Mouse (Mus musculus): ENCODE data around the gene Zfp426. TPM values are rescaled to one million over a fixed set of nuclear protein-coding genes. Genes with fewer than 3 reads are reported as not detected.
A peak's percentile ranks its signal among the peaks of the same experiment; 100 is the strongest.

The Zfp426 gene
- polyA plus RNA-seq, 1 experiment, result 5.1 TPM

DNA sequence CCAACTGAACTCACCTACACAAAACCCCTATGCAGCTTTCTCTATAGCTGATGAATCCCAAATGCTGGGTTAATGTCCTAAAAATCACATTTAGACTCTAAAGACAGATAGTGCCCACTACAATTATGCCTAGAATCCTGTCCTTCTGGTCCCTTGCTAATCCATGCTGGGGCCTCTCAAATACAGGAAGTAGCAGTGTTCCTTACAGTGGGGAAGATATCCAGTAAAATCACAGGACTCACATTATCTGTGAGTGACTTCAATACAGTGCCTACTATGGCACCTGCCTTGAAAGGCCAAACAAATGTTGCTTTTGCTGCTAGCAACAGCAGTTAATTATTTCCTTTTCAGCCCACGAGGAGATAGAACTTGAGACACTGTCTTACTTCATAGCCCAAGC is 17.8 kb upstream of the Zfp426 start:
- Histone ChIP-seq H3K4me3 (ENCODE audit: insufficient read depth, poor library complexity, severe bottlenecking) (no peak overlapping the region), H3K79me2 (ENCODE audit: control insufficient read depth, insufficient read depth) (peaks cover 90% of the 10 kb centered on the region), H3K79me3 (ENCODE audit: low read depth) (peaks cover 61% of the 10 kb centered on the region), H3ac (ENCODE audit: control insufficient read depth, insufficient read length, low read depth) (no peak overlapping the region), H3K36me3 (ENCODE audit: control insufficient read depth, insufficient read depth) (peaks cover 50% of the 10 kb centered on the region), H3K27me3 (ENCODE audit: control insufficient read depth, insufficient read depth, insufficient read length) (no peaks in the 10 kb centered on the region)
- TF ChIP-seq CEBPB (IDR thresholded peaks at IDR 0.05; ENCODE audit: low read depth) (no peak), MYOD1 (IDR thresholded peaks at IDR 0.05; ENCODE audit: control insufficient read depth, insufficient read length, low read depth) (no peak), FOSL1 (IDR thresholded peaks at IDR 0.05; ENCODE audit: insufficient read depth, low read length, poor library complexity, severe bottlenecking) (no peak), MAX (IDR thresholded peaks at IDR 0.05) (no peak), CTCF (IDR thresholded peaks at IDR 0.05; ENCODE audit: control insufficient read depth, insufficient read depth, insufficient read length) (no peak), USF1 (IDR thresholded peaks at IDR 0.05; ENCODE audit: low read depth) (no peak), MYOG (IDR thresholded peaks at IDR 0.05; ENCODE audit: control insufficient read depth, extremely low read depth, insufficient read length) (no peak)

DNA sequence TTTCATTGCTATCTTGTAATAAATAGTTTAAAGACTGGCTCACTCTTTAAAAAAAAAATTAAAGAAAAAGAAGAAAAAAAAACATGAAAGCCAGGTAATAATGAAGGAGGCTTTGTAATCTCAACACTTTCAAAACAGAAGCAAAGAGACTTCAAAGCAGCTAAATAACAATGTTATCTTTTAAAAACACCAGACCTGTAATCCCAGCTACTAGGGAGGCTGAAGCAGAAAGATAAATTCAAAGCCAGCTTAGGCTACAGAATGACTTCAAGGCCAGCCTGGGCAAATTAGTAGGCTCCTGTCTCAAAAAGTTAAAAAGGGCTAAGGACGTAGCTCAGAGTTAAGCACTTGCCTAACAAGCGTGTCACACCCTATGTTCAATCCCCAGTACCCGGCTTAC is 17.1 kb upstream of the Zfp426 start:
- peaks cover 83% of the 10 kb centered on the region for H3K79me2 ChIP-seq (ENCODE audit: control insufficient read depth, insufficient read depth)
- TF ChIP-seq USF1 (IDR thresholded peaks at IDR 0.05; ENCODE audit: low read depth) (no peak), MYOD1 (IDR thresholded peaks at IDR 0.05; ENCODE audit: control insufficient read depth, insufficient read length, low read depth) (no peak), MAX (IDR thresholded peaks at IDR 0.05) (no peak), CTCF (IDR thresholded peaks at IDR 0.05; ENCODE audit: control insufficient read depth, insufficient read depth, insufficient read length) (no peak), MYOG (IDR thresholded peaks at IDR 0.05; ENCODE audit: control insufficient read depth, extremely low read depth, insufficient read length) (no peak), CEBPB (IDR thresholded peaks at IDR 0.05; ENCODE audit: low read depth) (no peak)
- no peak overlapping the region for H3K4me3 ChIP-seq (ENCODE audit: insufficient read depth, poor library complexity, severe bottlenecking)
- no peak overlapping the region for H3ac ChIP-seq (ENCODE audit: control insufficient read depth, insufficient read length, low read depth)
- H3K79me3 ChIP-seq (ENCODE audit: low read depth), result peaks cover 57% of the 10 kb centered on the region
- peaks cover 50% of the 10 kb centered on the region for H3K36me3 ChIP-seq (ENCODE audit: control insufficient read depth, insufficient read depth)
- no peaks in the 10 kb centered on the region for H3K27me3 ChIP-seq (ENCODE audit: control insufficient read depth, insufficient read depth, insufficient read length)

DNA sequence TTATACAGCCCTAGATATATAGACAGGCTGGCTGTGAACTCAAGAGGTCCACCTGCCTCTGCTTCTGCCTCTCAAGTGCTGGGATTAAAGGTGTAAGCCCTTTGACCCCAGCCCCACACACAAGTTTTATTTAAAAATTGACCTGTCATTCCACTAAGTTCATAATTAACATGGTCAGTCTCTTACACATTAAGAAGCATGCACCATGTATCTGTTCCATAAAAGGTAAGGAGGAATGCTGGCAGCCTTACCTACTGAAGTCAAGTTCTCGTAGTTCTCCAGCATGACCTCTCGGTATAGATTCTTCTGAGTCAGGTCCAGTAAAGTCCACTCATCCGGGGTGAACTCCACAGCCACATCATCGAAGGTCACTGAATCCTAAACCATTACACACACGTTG is 12.3 kb upstream of the Zfp426 start:
- Histone ChIP-seq H3K27me3 (ENCODE audit: control insufficient read depth, insufficient read depth, insufficient read length) (no peaks in the 10 kb centered on the region), H3ac (ENCODE audit: control insufficient read depth, insufficient read length, low read depth) (no peak overlapping the region), H3K79me2 (ENCODE audit: control insufficient read depth, insufficient read depth) (peaks cover 56% of the 10 kb centered on the region), H3K4me3 (ENCODE audit: insufficient read depth, poor library complexity, severe bottlenecking) (no peak overlapping the region), H3K79me3 (ENCODE audit: low read depth) (peaks cover 21% of the 10 kb centered on the region), H3K36me3 (ENCODE audit: control insufficient read depth, insufficient read depth) (peaks cover 71% of the 10 kb centered on the region)
- no peak for TF ChIP-seq CEBPB (IDR thresholded peaks at IDR 0.05; ENCODE audit: low read depth)
- TF ChIP-seq MAX (IDR thresholded peaks at IDR 0.05), result no peak
- no peak for TF ChIP-seq FOSL1 (IDR thresholded peaks at IDR 0.05; ENCODE audit: insufficient read depth, low read length, poor library complexity, severe bottlenecking)
- no peak for TF ChIP-seq MYOD1 (IDR thresholded peaks at IDR 0.05; ENCODE audit: control insufficient read depth, insufficient read length, low read depth)
- TF ChIP-seq CTCF (IDR thresholded peaks at IDR 0.05; ENCODE audit: control insufficient read depth, insufficient read depth, insufficient read length), result no peak
- no peak for TF ChIP-seq USF1 (IDR thresholded peaks at IDR 0.05; ENCODE audit: low read depth)
- no peak for TF ChIP-seq MYOG (IDR thresholded peaks at IDR 0.05; ENCODE audit: control insufficient read depth, extremely low read depth, insufficient read length)

DNA sequence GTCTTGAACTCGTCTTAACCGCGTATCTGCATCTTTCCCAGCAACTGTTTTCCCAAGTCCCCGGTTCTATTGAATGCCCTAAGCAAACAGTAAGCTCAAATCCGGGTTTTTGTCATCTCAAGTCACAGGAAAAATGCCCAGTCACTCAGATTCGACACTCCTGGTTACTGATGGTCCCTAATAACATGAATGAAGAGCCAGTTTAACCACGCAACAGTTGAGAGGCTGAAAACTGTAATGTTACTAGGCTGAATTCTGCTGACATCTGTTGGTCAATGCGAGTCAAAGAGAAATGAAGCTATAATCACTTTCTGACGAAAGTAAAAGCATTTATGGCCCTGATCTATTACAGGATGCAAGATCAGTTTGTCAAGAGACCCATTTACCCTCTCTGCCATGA is 735 bp upstream of the Zfp426 start:
- H3ac ChIP-seq (ENCODE audit: control insufficient read depth, insufficient read length, low read depth), result peak overlapping the region; percentile 26
- no peak for TF ChIP-seq FOSL1 (IDR thresholded peaks at IDR 0.05; ENCODE audit: insufficient read depth, low read length, poor library complexity, severe bottlenecking)
- no peak for TF ChIP-seq CTCF (IDR thresholded peaks at IDR 0.05; ENCODE audit: control insufficient read depth, insufficient read depth, insufficient read length)
- TF ChIP-seq MYOD1 (IDR thresholded peaks at IDR 0.05; ENCODE audit: control insufficient read depth, insufficient read length, low read depth), result no peak
- no peak for TF ChIP-seq MYOG (IDR thresholded peaks at IDR 0.05; ENCODE audit: control insufficient read depth, extremely low read depth, insufficient read length)
- no peak for TF ChIP-seq CEBPB (IDR thresholded peaks at IDR 0.05; ENCODE audit: low read depth)
- TF ChIP-seq USF1 (IDR thresholded peaks at IDR 0.05; ENCODE audit: low read depth), result no peak
- TF ChIP-seq MAX (IDR thresholded peaks at IDR 0.05), result no peak
- H3K79me3 ChIP-seq (ENCODE audit: low read depth), result peaks cover 17% of the 10 kb centered on the region
- H3K79me2 ChIP-seq (ENCODE audit: control insufficient read depth, insufficient read depth), result peaks cover 41% of the 10 kb centered on the region
- peak overlapping the region; percentile 65 for H3K4me3 ChIP-seq (ENCODE audit: insufficient read depth, poor library complexity, severe bottlenecking)
- H3K27me3 ChIP-seq (ENCODE audit: control insufficient read depth, insufficient read depth, insufficient read length), result no peaks in the 10 kb centered on the region
- H3K36me3 ChIP-seq (ENCODE audit: control insufficient read depth, insufficient read depth), result peaks cover 27% of the 10 kb centered on the region

DNA sequence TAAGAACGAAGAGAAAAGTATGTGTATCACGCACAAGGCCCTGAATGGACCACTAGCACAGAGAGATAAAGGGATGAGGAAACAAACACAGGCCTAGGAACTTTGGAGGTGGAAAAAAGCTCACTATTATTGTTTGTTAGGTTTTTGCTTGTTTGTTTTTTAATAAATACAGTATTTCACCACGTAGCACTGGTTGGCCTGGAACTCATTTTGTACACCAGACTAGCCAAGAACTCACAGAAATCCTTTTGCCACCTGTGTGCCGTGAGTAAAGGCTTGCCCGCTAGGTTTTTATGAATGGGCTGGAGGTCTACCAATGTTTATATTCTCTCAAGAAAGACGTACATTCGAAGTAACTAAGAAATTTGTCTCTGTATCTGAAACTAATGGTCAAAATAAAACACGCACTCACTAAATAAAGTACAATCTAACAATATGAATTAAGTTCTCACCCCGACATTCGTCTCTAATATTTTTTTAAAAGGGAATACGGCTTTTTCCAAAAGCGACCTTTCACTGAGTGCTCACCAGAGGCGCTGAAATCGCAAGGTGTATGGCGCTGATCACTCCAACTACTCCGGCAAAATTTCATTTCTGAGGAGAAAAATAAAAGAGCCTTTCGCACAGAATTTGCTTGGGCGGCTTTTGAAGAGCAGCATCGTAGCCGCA is 554 bp downstream of the Zfp426 start:
- H3ac ChIP-seq (ENCODE audit: control insufficient read depth, insufficient read length, low read depth), result peak overlapping the region; percentile 96
- peaks cover 46% of the 10 kb centered on the region for H3K79me2 ChIP-seq (ENCODE audit: control insufficient read depth, insufficient read depth)
- H3K36me3 ChIP-seq (ENCODE audit: control insufficient read depth, insufficient read depth), result peaks cover 15% of the 10 kb centered on the region
- no peak for TF ChIP-seq MAX (IDR thresholded peaks at IDR 0.05)
- no peak for TF ChIP-seq USF1 (IDR thresholded peaks at IDR 0.05; ENCODE audit: low read depth)
- TF ChIP-seq FOSL1 (IDR thresholded peaks at IDR 0.05; ENCODE audit: insufficient read depth, low read length, poor library complexity, severe bottlenecking), result no peak
- TF ChIP-seq MYOG (IDR thresholded peaks at IDR 0.05; ENCODE audit: control insufficient read depth, extremely low read depth, insufficient read length), result no peak
- TF ChIP-seq CTCF (IDR thresholded peaks at IDR 0.05; ENCODE audit: control insufficient read depth, insufficient read depth, insufficient read length), result no peak
- TF ChIP-seq MYOD1 (IDR thresholded peaks at IDR 0.05; ENCODE audit: control insufficient read depth, insufficient read length, low read depth), result no peak
- no peak for TF ChIP-seq CEBPB (IDR thresholded peaks at IDR 0.05; ENCODE audit: low read depth)
- peak overlapping the region; percentile 65 for H3K4me3 ChIP-seq (ENCODE audit: insufficient read depth, poor library complexity, severe bottlenecking)
- H3K27me3 ChIP-seq (ENCODE audit: control insufficient read depth, insufficient read depth, insufficient read length), result no peaks in the 10 kb centered on the region
- H3K79me3 ChIP-seq (ENCODE audit: low read depth), result peaks cover 13% of the 10 kb centered on the region

Data from C2C12 (cell line).